Mouse (Mus musculus) lung, postnatal 0 days (tissue): ENCODE results near the gene Abcc6.

Source experiments
- CTCF ChIP-seq: IDR thresholded peaks from 2 replicates; pipeline ENCODE4 v1.5.1; 2016; ENCODE audit warnings: antibody characterized with exemption, mild to moderate bottlenecking
- EP300 ChIP-seq: IDR thresholded peaks from 2 replicates; pipeline ENCODE4 v1.6.1; 2016; ENCODE audit warnings: antibody characterized with exemption, mild to moderate bottlenecking, control low read depth

GRCm38 (mm10) chr7:45928626-45929295, 101.3 kb downstream of the Abcc6 start:
- TF ChIP-seq CTCF (no peak), EP300 (no peak)
